Mouse (Mus musculus): ENCODE results near the gene Hnrnpdl.

GRCm38 (mm10) chr5:100057461-100058209, 18.2 kb upstream of the Hnrnpdl start:
- TF ChIP-seq CTCF (IDR thresholded peaks at IDR 0.05; ENCODE audit: low read depth, low read length) = no peak
- no peak for TF ChIP-seq POLR2A (IDR thresholded peaks at IDR 0.05; ENCODE audit: extremely low read depth, insufficient read depth, low read length)
